Mouse (Mus musculus) erythroid progenitor cell, adult 5-6 weeks (primary cell): Measurements from ENCODE around the gene Csl. TPM values are rescaled to one million over a fixed set of nuclear protein-coding genes. Genes with fewer than 3 reads are reported as not detected.

ENCODE experiments used
- ATAC-seq: replicated peaks from 2 replicates; pipeline ENCODE4 v1.8.0; 2016; ENCODE audit warnings: moderate number of reproducible peaks, mild to moderate bottlenecking, moderate TSS enrichment, inconsistent platforms; ENCODE audit not compliant: poor library complexity, low FRiP score, severe bottlenecking
- total RNA-seq, 2 experiments: library from RNA; stranded (forward) in 1 of 2; stranded (reverse) in 1 of 2; fragments of 150-400 nt in 1 of 2; fragments of 186-747, 209-891 nt in 1 of 2; gene quantifications; 2 replicates each; pipeline versions ENCODE4 v1.2.3 to v1.2.4; 2015 to 2017; ENCODE audit warnings: low replicate concordance in 2 of 2

Gene Csl
- not detected in 2 replicates for total RNA-seq (2015; ENCODE audit: low replicate concordance)
- total RNA-seq (2017; ENCODE audit: low replicate concordance) = not detected in 2 replicates

- no peak for ATAC-seq
These were observed at the start of gene Csl for GRCm38 (mm10) chr10:99759558-99759957. Gene Csl (minus strand): TSS chr10:99759658.

GRCm38 (mm10) chr10:99789418-99789817 lies 30.0 kb upstream of the Csl start:
- no peak for ATAC-seq

- ATAC-seq = no peak
These were observed 15.0 kb upstream of the Csl start for GRCm38 (mm10) chr10:99774228-99775120.

GRCm38 (mm10) chr10:99750146-99750545 lies 9.3 kb downstream of the Csl start:
- ATAC-seq = no peak

GRCm38 (mm10) chr10:99748668-99749260 lies 10.7 kb downstream of the Csl start:
- ATAC-seq = no peak

- no peak for ATAC-seq
These were observed 11.4 kb downstream of the Csl start for GRCm38 (mm10) chr10:99748009-99748408.

- no peak for ATAC-seq
These were observed 17.7 kb downstream of the Csl start for GRCm38 (mm10) chr10:99741609-99742280.

GRCm38 (mm10) chr10:99713129-99713528 lies 46.3 kb downstream of the Csl start:
- ATAC-seq = no peak

- no peak for ATAC-seq
These were observed 47.9 kb downstream of the Csl start for GRCm38 (mm10) chr10:99711567-99711966.
